Mouse (Mus musculus) myocyte (in vitro differentiated cells): ENCODE data around the gene Slc39a12. TPM values are rescaled to one million over a fixed set of nuclear protein-coding genes. Genes with fewer than 3 reads are reported as not detected.

ENCODE experiments used
- H3K27me3 ChIP-seq: one replicate; pipeline ENCODE4 v1.6.1; 2011; ENCODE audit not compliant: control insufficient read depth, insufficient read depth, insufficient read length
- H3K36me3 ChIP-seq: one replicate; pipeline ENCODE4 v1.6.1; 2011; ENCODE audit not compliant: control insufficient read depth, insufficient read depth
- H3K4me2 ChIP-seq: one replicate; pipeline ENCODE4 v1.6.1; 2011; ENCODE audit warnings: low read depth, control low read depth
- H3K4me3 ChIP-seq: one replicate; pipeline ENCODE4 v1.5.1; 2011; ENCODE audit warnings: mild to moderate bottlenecking, control low read depth, moderate library complexity
- H3K79me2 ChIP-seq: one replicate; pipeline ENCODE4 v1.6.1; 2011; ENCODE audit not compliant: control insufficient read depth, insufficient read depth
- H3ac ChIP-seq: one replicate; pipeline ENCODE4 v1.6.1; 2011; ENCODE audit not compliant: control insufficient read depth, insufficient read length
- CEBPB ChIP-seq: IDR thresholded peaks from 2 replicates; pipeline ENCODE4 v1.6.1; 2011; ENCODE audit warnings: mild to moderate bottlenecking, moderate library complexity; ENCODE audit not compliant: poor library complexity, insufficient read depth, severe bottlenecking
- E2F4 ChIP-seq: IDR thresholded peaks from one replicate; pipeline ENCODE4 v1.6.1; 2011; ENCODE audit warnings: mild to moderate bottlenecking, control low read depth, moderate library complexity; ENCODE audit not compliant: insufficient read depth
- MAX ChIP-seq: IDR thresholded peaks from one replicate; pipeline ENCODE4 v1.6.1; 2011; ENCODE audit warnings: low read depth, mild to moderate bottlenecking, control low read depth
- MYOD1 ChIP-seq, 3 experiments: IDR thresholded peaks; one replicate each; pipeline ENCODE4 v1.6.1; 2011; ENCODE audit warnings: control low read depth in 2 of 3, low read depth in 2 of 3, mild to moderate bottlenecking in 2 of 3, moderate library complexity in 1 of 3; ENCODE audit not compliant: insufficient read length in 2 of 3, control insufficient read depth in 1 of 3
- MYOG ChIP-seq, 3 experiments: IDR thresholded peaks; one replicate each; pipeline ENCODE4 v1.6.1; 2011; ENCODE audit warnings: control low read depth in 2 of 3, low read depth in 2 of 3, mild to moderate bottlenecking in 2 of 3; ENCODE audit not compliant: insufficient read length in 2 of 3, control insufficient read depth in 1 of 3, insufficient read depth in 1 of 3
- POLR2A ChIP-seq: IDR thresholded peaks from one replicate; pipeline ENCODE4 v1.6.1; 2011; ENCODE audit warnings: low read depth, mild to moderate bottlenecking, control low read depth, moderate library complexity; ENCODE audit not compliant: insufficient read length
- POLR2AphosphoS2 ChIP-seq: IDR thresholded peaks from one replicate; pipeline ENCODE4 v1.6.1; 2011; ENCODE audit warnings: low read depth, control low read depth; ENCODE audit not compliant: insufficient read length
- REST ChIP-seq: IDR thresholded peaks from one replicate; pipeline ENCODE4 v1.6.1; 2011; ENCODE audit warnings: mild to moderate bottlenecking, control low read depth, moderate library complexity; ENCODE audit not compliant: insufficient read depth, insufficient read length
- SRF ChIP-seq: IDR thresholded peaks from one replicate; pipeline ENCODE4 v1.6.1; 2011; ENCODE audit warnings: low read depth; ENCODE audit not compliant: control insufficient read depth, insufficient read length
- TCF12 ChIP-seq: IDR thresholded peaks from one replicate; pipeline ENCODE4 v1.6.1; 2011; ENCODE audit warnings: mild to moderate bottlenecking, control low read depth; ENCODE audit not compliant: poor library complexity, insufficient read depth, severe bottlenecking
- TCF3 ChIP-seq: IDR thresholded peaks from one replicate; pipeline ENCODE4 v1.6.1; 2011; ENCODE audit warnings: low read depth, control low read depth; ENCODE audit not compliant: insufficient read length
- USF1 ChIP-seq: IDR thresholded peaks from one replicate; pipeline ENCODE4 v1.6.1; 2011; ENCODE audit warnings: low read depth, mild to moderate bottlenecking, control low read depth, moderate library complexity
- polyA plus RNA-seq: library from polyadenylated mRNA; unstranded; fragments of >200 nt; fragmentation: generic; extraction: Trizol; gene quantifications from one replicate; pipeline ENCODE4 v1.2.1, GENCODE M21; 2012; ENCODE audit warnings: missing spikeins

The Slc39a12 gene
- polyA plus RNA-seq, 1 experiment = 0.01 TPM

DNA sequence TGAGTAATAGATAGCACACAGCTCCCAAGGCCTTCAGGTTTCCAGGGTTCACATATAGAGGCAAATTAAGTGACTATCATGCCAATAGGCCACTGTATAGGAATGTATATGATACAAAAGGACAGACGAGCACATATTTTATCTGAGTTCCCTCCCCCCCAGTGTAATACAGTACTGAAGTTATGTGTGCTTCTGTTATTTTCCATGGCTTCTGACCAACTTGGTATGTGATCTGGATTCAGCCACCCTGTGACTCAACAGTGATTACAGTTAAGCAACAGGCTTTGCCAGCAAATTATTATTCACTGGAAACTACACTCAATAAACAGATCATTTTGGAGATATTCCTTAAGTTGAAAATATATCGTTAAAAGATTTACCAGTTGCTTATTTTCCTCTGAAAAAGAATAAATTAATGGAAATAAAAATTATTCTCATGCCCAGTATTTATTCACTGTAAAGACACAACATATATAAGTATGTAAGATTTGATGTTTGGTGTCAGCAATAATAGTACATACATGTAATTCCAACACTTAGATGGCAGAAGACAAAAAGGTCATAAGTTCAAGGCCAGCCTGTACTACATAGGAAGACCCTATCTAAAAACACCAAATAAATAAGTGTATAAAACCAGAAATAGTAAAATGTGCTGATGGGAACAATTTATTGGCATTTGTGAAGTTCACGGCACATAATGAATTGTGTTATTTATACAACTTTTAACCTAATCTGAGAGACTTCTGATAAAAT, 146.4 kb downstream of the Slc39a12 start:
- H3K27me3 ChIP-seq = no peaks in the 10 kb centered on the region
- H3K79me2 ChIP-seq = no peaks in the 10 kb centered on the region
- no peaks in the 10 kb centered on the region for H3K36me3 ChIP-seq
- H3K4me2 ChIP-seq = peak overlapping the region; percentile 27
- no peak overlapping the region for H3K4me3 ChIP-seq
- H3ac ChIP-seq = no peak overlapping the region
- TF ChIP-seq REST (no peak), CEBPB (peak; percentile 79), E2F4 (no peak), MAX (no peak), POLR2A (no peak), TCF12 (no peak), POLR2AphosphoS2 (no peak)

DNA sequence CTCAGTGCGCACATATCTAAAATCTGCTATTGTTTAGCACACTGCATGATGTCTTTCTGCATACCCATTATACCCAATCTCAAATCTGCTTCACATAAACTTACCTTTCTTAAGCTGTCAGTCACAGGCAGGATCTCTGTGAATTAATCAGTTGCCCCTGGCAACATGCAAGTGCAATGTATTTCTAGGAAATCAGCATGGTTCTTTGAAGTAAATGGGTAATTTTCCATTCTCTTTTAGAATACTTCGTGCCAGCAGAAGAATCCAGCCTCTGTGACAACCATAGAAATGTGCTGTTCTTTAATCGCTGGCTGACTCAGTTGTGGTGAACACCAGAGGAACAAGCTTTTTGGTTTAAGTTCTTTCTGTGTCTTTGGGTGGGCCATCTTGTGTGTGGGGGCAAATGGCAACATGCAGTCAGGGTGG, 147.1 kb downstream of the Slc39a12 start:
- H3ac ChIP-seq = no peak overlapping the region
- no peaks in the 10 kb centered on the region for H3K79me2 ChIP-seq
- no peaks in the 10 kb centered on the region for H3K36me3 ChIP-seq
- H3K4me3 ChIP-seq = no peak overlapping the region
- H3K4me2 ChIP-seq = peak overlapping the region; percentile 27
- H3K27me3 ChIP-seq = no peaks in the 10 kb centered on the region
- TF ChIP-seq POLR2A (no peak), TCF12 (no peak), MYOG (IDR thresholded peaks at IDR 0.05; ENCODE audit: control insufficient read depth in 1 of 3, insufficient read depth in 1 of 3, insufficient read length in 2 of 3, low read depth in 2 of 3) (no peak), MYOD1 (IDR thresholded peaks at IDR 0.05; ENCODE audit: control insufficient read depth in 1 of 3, insufficient read length in 2 of 3, low read depth in 2 of 3) (no peak), POLR2AphosphoS2 (no peak), REST (no peak), SRF (no peak), E2F4 (no peak), TCF3 (no peak), MAX (no peak), USF1 (no peak)

DNA sequence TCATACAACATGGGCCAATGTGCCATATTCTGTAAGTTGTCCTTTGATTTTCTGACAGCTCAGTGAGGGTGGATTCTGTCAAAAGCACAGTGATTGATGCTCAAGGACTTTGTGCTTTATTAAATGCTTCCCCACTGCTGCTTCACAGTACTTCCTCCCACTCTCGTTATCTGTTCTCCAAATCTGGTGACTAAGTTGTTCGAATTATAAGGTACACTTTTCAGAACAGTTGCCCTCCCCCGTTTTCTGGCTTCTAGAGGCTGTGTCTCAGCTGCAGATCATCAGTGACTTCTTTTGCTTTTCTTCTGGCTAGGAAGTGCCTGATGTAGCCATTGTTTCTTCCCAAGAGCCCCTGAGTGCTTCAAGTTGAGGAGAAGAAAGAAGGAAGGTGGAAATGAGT, 149.7 kb downstream of the Slc39a12 start:
- H3ac ChIP-seq = no peak overlapping the region
- no peak for TF ChIP-seq SRF
- TF ChIP-seq MYOD1 (IDR thresholded peaks at IDR 0.05; ENCODE audit: control insufficient read depth in 1 of 3, insufficient read length in 2 of 3, low read depth in 2 of 3) = no peak
- TF ChIP-seq CEBPB = no peak
- no peak for TF ChIP-seq REST
- TF ChIP-seq TCF12 = no peak
- no peak for TF ChIP-seq MYOG (IDR thresholded peaks at IDR 0.05; ENCODE audit: control insufficient read depth in 1 of 3, insufficient read depth in 1 of 3, insufficient read length in 2 of 3, low read depth in 2 of 3)
- TF ChIP-seq USF1 = no peak
- TF ChIP-seq MAX = no peak

DNA sequence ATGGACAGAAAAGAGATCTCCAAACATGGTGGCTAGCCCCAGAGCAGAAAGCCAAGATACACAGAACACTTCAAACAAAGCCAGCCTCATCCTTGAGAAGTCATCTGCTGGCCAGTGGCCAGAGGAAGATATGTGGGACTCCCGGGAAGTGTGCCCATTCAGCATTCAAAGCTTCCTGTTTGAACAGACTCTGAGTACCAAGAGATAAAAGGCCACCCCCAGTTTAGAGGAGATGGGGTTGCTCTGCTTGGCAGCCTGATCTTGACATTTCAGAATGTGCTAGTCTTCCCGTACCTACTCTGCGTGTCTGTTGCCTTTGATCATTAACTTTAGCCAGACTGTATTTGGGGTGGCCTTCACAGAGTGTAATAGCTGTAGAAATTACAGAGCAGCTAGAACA, 155.2 kb downstream of the Slc39a12 start:
- H3K36me3 ChIP-seq = no peaks in the 10 kb centered on the region
- H3K79me2 ChIP-seq = no peaks in the 10 kb centered on the region
- TF ChIP-seq MYOD1 (IDR thresholded peaks at IDR 0.05; ENCODE audit: control insufficient read depth in 1 of 3, insufficient read length in 2 of 3, low read depth in 2 of 3) (no peak), MAX (no peak), E2F4 (no peak)
- no peak overlapping the region for H3K4me2 ChIP-seq
- no peak overlapping the region for H3K4me3 ChIP-seq
- H3K27me3 ChIP-seq = no peaks in the 10 kb centered on the region
- no peak overlapping the region for H3ac ChIP-seq

More for the DNA sequence above, 149.7 kb downstream of the Slc39a12 start:
- Histone ChIP-seq H3K27me3 (no peaks in the 10 kb centered on the region), H3K4me2 (no peak overlapping the region), H3K79me2 (no peaks in the 10 kb centered on the region), H3K4me3 (no peak overlapping the region), H3K36me3 (no peaks in the 10 kb centered on the region)

DNA sequence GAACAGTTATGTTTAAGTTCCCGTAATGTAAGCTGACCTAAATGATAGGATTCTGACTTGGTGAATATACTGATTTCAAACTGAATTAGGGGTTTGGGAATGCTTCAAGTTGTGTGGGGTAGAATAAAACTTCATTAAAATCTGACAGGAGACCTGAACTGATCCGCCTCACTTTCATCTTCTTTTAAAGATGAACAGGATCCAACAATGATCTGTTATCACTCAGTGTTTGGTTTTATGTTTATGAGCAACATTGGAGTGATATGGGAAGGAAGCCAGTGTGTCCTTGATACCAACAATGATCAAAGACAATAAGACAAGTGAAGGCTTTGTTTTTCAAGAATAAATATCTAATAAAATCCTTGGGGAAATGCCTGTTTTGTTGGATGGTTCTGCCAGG, 155.7 kb downstream of the Slc39a12 start:
- Histone ChIP-seq H3K4me3 (no peak overlapping the region), H3ac (no peak overlapping the region), H3K36me3 (no peaks in the 10 kb centered on the region), H3K4me2 (no peak overlapping the region), H3K27me3 (no peaks in the 10 kb centered on the region), H3K79me2 (no peaks in the 10 kb centered on the region)
- TF ChIP-seq POLR2A (no peak), REST (no peak), CEBPB (no peak), USF1 (no peak), MYOG (IDR thresholded peaks at IDR 0.05; ENCODE audit: control insufficient read depth in 1 of 3, insufficient read depth in 1 of 3, insufficient read length in 2 of 3, low read depth in 2 of 3) (no peak), E2F4 (no peak)

Other genes starting within 250 kb of the Slc39a12 start
- gene Tmem236, start 213.8 kb upstream of the Slc39a12 start, polyA plus RNA-seq = 0.08 TPM
- gene Mrc1, start 158.9 kb upstream of the Slc39a12 start, polyA plus RNA-seq = 0.04 TPM
- gene Cacnb2, start 214.8 kb downstream of the Slc39a12 start, polyA plus RNA-seq = 0.85 TPM